Mouse (Mus musculus) heart, postnatal 0 days (tissue): ENCODE results near the gene Dap3. TPM values are rescaled to one million over a fixed set of nuclear protein-coding genes. Genes with fewer than 3 reads are reported as not detected.
"Not testable (repeated sequence)": the region's sequence is repeated elsewhere in the genome, so short reads cannot be mapped to it uniquely, and the experiment has no call there.

Source experiments
- ATAC-seq: fragments of 200-750 bp; cut with Nextera tagmentation; 2 replicates; pipeline ENCODE4 v1.8.0; 2017; ENCODE audit warnings: low read depth, moderate number of reproducible peaks, moderate library complexity; ENCODE audit not compliant: insufficient read depth
- DNase-seq: peaks from one replicate; pipeline ENCODE4 v3.0.0-alpha.2; 2016; ENCODE audit warnings: low spot score
- H3K27ac ChIP-seq: fragments of 300-500 bp; sonication (generic); 2 replicates; pipeline ENCODE4 v1.5.1; 2014; ENCODE audit warnings: low read depth, mild to moderate bottlenecking
- H3K27me3 ChIP-seq: fragments of 300-500 bp; sonication (generic); 2 replicates; pipeline ENCODE4 v1.6.1; 2014; ENCODE audit warnings: low read length, mixed read lengths; ENCODE audit not compliant: control insufficient read depth, insufficient read depth
- H3K36me3 ChIP-seq: fragments of 300-500 bp; sonication (generic); replicated peaks from 2 replicates; pipeline ENCODE4 v1.6.1; 2014; ENCODE audit warnings: low read length, mixed read lengths; ENCODE audit not compliant: control insufficient read depth, insufficient read depth
- H3K4me1 ChIP-seq: fragments of 300-500 bp; sonication (generic); 2 replicates; pipeline ENCODE4 v1.6.1; 2014; ENCODE audit warnings: antibody characterized with exemption; ENCODE audit not compliant: control insufficient read depth, insufficient read depth
- H3K4me2 ChIP-seq: fragments of 300-500 bp; sonication (generic); 2 replicates; pipeline ENCODE4 v1.6.1; 2014; ENCODE audit warnings: low read depth, mild to moderate bottlenecking, low read length, moderate library complexity
- H3K4me3 ChIP-seq: fragments of 300-500 bp; sonication (generic); 2 replicates; pipeline ENCODE4 v1.5.1; 2014; ENCODE audit warnings: low read depth, low read length
- H3K9ac ChIP-seq: fragments of 300-500 bp; sonication (generic); replicated peaks from 2 replicates; pipeline ENCODE4 v1.6.1; 2014; ENCODE audit warnings: low read depth, low read length, mixed read lengths
- H3K9me3 ChIP-seq: fragments of 300-500 bp; sonication (generic); replicated peaks from 2 replicates; pipeline ENCODE4 v1.6.1; 2016; ENCODE audit warnings: low read length; ENCODE audit not compliant: control insufficient read depth
- CTCF ChIP-seq: IDR thresholded peaks from 2 replicates; pipeline ENCODE4 v1.5.1; 2016; ENCODE audit warnings: antibody characterized with exemption, control low read depth, low read depth
- EP300 ChIP-seq: IDR thresholded peaks from 2 replicates; pipeline ENCODE4 v1.6.1; 2016; ENCODE audit warnings: antibody characterized with exemption, low read depth
- whole genome bisulfite sequencing: fragments of 180-500 bp; shearing (Covaris S2); extraction: QIAGEN DNeasy Blood & Tissue Kit; methylation state at CpG from one replicate; pipeline ENCODE4 v1.1.7; 2014; 5-methylcytosine and 5-hydroxymethylcytosine counted together
- polyA plus RNA-seq: library from polyadenylated mRNA; unstranded; fragments of >200 nt; fragmentation: Nextera tagmentation; extraction: Ambion mirVana; gene quantifications from 2 replicates; pipeline ENCODE4 v1.2.1, GENCODE M21; 2015
- total RNA-seq: library from RNA; depleted of rRNA; stranded (reverse); fragments of >200 nt; gene quantifications from 2 replicates; pipeline ENCODE4 v1.2.3, GENCODE M21; 2014; ENCODE audit warnings: low replicate concordance; rRNA removed

Gene Dap3
- total and polyA plus RNA-seq, 2 experiments from 2014 or later, result 98.6 to 152 TPM

DNA sequence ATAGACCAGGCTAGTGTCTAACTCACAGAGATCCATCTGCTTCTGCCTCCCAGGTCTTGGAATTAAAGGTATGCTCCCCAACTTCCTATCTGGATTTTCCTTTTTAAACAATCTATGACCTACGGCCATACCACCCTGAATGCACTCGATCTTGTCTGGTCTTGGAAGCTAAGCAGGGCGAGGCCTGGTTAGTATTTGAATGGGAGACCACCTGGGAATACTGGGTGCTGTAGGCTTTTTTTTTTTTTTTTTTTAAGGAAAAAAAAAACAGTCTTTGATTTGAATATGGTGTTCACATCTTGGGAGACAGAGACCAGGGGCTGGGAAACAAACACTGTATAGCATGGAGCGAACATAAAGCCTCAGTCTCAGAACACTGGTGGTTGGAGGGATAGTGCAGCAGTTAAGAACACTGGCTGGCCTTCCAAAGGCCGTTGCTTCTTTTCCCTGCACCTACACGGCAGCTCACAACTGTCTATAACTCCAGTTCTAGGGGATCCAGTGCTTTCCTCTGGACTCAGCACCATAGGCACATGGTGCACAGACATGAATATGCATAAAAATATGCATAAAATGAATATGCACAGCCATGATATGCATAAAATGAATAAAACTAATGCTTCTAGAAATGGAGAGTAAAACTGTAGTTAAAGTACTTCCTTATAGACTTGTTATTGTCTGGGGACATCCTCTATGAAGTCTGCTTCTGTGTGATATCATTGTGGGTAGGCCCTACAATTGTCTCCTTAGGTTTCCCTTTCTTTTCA lies 44.4 kb downstream of the Dap3 start:
- DNase-seq (no peak), ATAC-seq (no peak)
- WGBS, result 86% methylated on average over 6 of the region's 6 CpGs
- H3K4me2 ChIP-seq, result no peak overlapping the region
- no peak overlapping the region for H3K9ac ChIP-seq
- H3K9me3 ChIP-seq, result no peaks in the 10 kb centered on the region
- TF ChIP-seq CTCF, result no peak
- no peak for TF ChIP-seq EP300
- no peak overlapping the region for H3K27ac ChIP-seq
- H3K27me3 ChIP-seq, result no peaks in the 10 kb centered on the region
- peaks cover 99% of the 10 kb centered on the region for H3K36me3 ChIP-seq
- H3K4me3 ChIP-seq, result no peak overlapping the region
- H3K4me1 ChIP-seq, result no peaks in the 10 kb centered on the region

DNA sequence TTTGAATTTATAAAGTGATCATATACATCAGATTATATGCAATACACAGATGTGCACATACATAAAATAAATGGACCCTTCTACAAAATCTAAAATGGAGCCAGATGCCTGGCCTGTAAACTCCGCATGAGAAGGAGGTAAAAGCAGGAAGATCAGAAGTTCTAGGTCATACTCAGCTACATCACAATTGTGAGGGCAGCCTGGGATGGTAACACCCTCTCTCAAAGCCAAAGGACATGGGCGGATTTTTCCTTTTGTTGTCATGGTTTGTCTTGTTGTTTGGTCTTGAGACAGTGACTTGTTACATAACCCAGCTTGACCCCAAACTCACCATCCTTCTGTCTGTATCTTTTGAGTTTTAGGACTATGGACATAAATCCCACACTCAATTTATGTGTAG lies 45.2 kb downstream of the Dap3 start:
- no peak overlapping the region for H3K4me2 ChIP-seq
- H3K36me3 ChIP-seq, result peaks cover 94% of the 10 kb centered on the region
- H3K9ac ChIP-seq, result no peak overlapping the region
- DNase-seq (no peak), ATAC-seq (no peak)
- H3K9me3 ChIP-seq, result no peaks in the 10 kb centered on the region
- H3K27me3 ChIP-seq, result no peaks in the 10 kb centered on the region
- no peak overlapping the region for H3K4me3 ChIP-seq
- 98% methylated on average over 2 of the region's 2 CpGs for WGBS
- no peak for TF ChIP-seq EP300
- no peak for TF ChIP-seq CTCF
- H3K4me1 ChIP-seq, result no peaks in the 10 kb centered on the region
- no peak overlapping the region for H3K27ac ChIP-seq

DNA sequence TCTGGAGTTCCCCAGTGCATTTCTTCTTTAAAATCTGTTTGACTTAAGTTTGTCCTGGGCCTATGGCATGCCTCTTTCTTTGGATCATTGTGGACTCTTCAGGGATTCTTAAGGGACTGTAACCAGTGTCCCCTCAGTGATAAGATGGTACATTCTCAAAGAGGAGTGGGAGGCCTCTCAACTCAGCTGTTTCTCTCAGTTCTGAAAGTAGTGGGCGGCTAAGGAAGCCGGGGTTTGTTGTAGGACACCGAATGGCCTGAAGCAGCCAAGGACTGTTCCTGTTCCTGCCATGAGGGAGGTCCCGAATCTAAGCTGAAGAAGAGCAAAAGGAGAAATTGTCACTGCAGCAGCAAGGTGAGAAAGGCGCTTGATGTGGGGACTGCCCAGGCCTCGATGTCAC lies 45.8 kb downstream of the Dap3 start:
- Histone ChIP-seq H3K4me1 (no peaks in the 10 kb centered on the region), H3K4me3 (no peak overlapping the region), H3K9me3 (no peaks in the 10 kb centered on the region), H3K9ac (no peak overlapping the region), H3K27me3 (no peaks in the 10 kb centered on the region), H3K36me3 (peaks cover 89% of the 10 kb centered on the region), H3K27ac (no peak overlapping the region), H3K4me2 (no peak overlapping the region)
- TF ChIP-seq CTCF (no peak), EP300 (no peak)
- DNase-seq (no peak), ATAC-seq (no peak)
- 77% methylated on average over 6 of the region's 6 CpGs for WGBS

DNA sequence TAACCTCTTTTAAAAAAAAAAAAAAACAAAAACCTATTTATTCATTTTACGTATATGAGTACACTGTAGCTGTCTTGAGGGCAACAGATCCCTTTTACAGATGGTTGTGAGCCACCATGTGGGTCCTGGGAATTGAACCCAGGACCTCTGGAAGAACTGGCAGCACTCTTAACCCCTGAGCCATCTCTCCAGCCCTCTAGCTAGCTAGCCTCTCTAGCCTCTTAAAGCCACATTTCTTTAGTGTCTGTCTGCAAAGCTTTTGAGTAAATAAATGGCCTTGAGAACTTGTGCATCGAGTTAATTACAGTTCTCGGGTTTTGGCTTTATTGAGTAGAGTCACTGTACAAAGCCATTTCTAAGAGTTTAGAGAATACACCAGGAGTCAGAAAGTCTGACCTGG lies 46.2 kb downstream of the Dap3 start:
- TF ChIP-seq EP300 (no peak), CTCF (no peak)
- Histone ChIP-seq H3K36me3 (peaks cover 85% of the 10 kb centered on the region), H3K4me1 (no peaks in the 10 kb centered on the region), H3K4me3 (no peak overlapping the region), H3K27ac (no peak overlapping the region), H3K4me2 (no peak overlapping the region), H3K9me3 (no peaks in the 10 kb centered on the region), H3K27me3 (no peaks in the 10 kb centered on the region), H3K9ac (no peak overlapping the region)
- DNase-seq, result no peak
- ATAC-seq, result no peak
- WGBS, result 90% methylated on average over 3 of the region's 3 CpGs

DNA sequence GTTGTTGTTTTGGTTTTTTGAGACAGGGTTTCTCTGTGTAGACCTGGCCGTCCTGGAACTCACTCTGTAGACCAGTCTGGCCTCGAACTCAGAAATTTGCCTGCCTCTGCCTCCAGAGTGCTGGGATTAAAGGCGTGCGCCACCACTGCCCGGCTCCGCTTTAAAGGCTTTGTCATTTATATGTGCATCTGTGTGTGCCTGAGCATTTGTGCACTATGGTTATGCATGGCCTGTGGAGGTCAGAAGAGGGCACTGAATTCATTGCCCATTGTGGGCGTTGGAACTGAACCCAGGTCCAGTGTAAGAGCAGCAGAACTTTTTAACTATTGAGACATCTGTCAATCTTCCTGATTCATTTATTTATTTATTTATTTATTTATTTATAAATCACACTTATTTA lies 58.0 kb downstream of the Dap3 start:
- not testable (repeated sequence) for H3K27ac ChIP-seq, H3K9me3 ChIP-seq, H3K4me3 ChIP-seq, ATAC-seq, H3K4me2 ChIP-seq, DNase-seq, H3K9ac ChIP-seq, H3K27me3 ChIP-seq, H3K4me1 ChIP-seq
- 93% methylated on average over 7 of the region's 7 CpGs for WGBS
- H3K36me3 ChIP-seq, result peaks cover 13% of the 10 kb centered on the region

DNA sequence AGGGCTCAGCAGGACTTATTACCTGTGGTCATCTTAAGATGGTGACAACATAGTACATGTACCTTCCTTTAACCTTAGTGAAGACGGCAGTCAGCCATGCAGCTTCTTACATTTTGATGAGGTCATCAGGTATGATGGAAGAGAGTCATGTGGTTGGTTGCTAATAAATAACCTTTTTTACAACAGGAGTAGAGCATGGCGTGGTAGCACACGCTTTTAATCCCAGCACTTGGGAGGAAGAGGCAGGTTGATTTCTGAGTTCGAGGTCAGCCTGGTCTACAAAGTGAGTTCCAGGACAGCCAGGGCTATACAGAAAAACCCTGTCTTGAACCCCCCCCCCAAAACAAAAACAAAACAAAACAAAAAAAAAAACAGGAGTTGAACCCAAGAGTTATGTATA lies 68.4 kb downstream of the Dap3 start:
- not testable (repeated sequence) for H3K36me3 ChIP-seq, H3K27ac ChIP-seq, H3K4me2 ChIP-seq, H3K9me3 ChIP-seq, H3K9ac ChIP-seq, H3K4me1 ChIP-seq, H3K27me3 ChIP-seq, DNase-seq, ATAC-seq, H3K4me3 ChIP-seq
- WGBS, result 94% methylated on average over 4 of the region's 4 CpGs

Other genes starting within 250 kb of the Dap3 start
- gene Rit1, start 234.3 kb downstream of the Dap3 start, total RNA-seq, result 65.8 and 82.6 TPM in 2 replicates
- 85.4 and 119 TPM in 2 replicates for gene Rit1, start 234.3 kb downstream of the Dap3 start, polyA plus RNA-seq
- gene Syt11, start 176.0 kb downstream of the Dap3 start, total RNA-seq, result 3.5 and 13.4 TPM in 2 replicates
- 3.2 and 4.7 TPM in 2 replicates for gene Syt11, start 176.0 kb downstream of the Dap3 start, polyA plus RNA-seq
- gene Gon4l, start 116.0 kb downstream of the Dap3 start, total RNA-seq, result 16.3 and 18.4 TPM in 2 replicates
- 3.8 and 4.2 TPM in 2 replicates for gene Gon4l, start 116.0 kb downstream of the Dap3 start, polyA plus RNA-seq
- gene Msto1, start 37.2 kb downstream of the Dap3 start, total RNA-seq, result 49.2 and 51.9 TPM in 2 replicates
- 35.2 and 36.6 TPM in 2 replicates for gene Msto1, start 37.2 kb downstream of the Dap3 start, polyA plus RNA-seq
- 17.1 and 17.6 TPM in 2 replicates for gene Ash1l, start 559 bp downstream of the Dap3 start, total RNA-seq
- 9.7 and 10.1 TPM in 2 replicates for gene Ash1l, start 559 bp downstream of the Dap3 start, polyA plus RNA-seq
- 8.7 and 9.8 TPM in 2 replicates for gene Rusc1, start 142.1 kb upstream of the Dap3 start, total RNA-seq
- 8.5 and 8.6 TPM in 2 replicates for gene Rusc1, start 142.1 kb upstream of the Dap3 start, polyA plus RNA-seq
- not detected in 2 replicates for gene Gm43738, start 149.9 kb upstream of the Dap3 start, total RNA-seq
- gene Gm43738, start 149.9 kb upstream of the Dap3 start, polyA plus RNA-seq, result not detected in 2 replicates
- 111 and 131 TPM in 2 replicates for gene Fdps, start 150.8 kb upstream of the Dap3 start, total RNA-seq
- gene Fdps, start 150.8 kb upstream of the Dap3 start, polyA plus RNA-seq, result 72.8 and 81.1 TPM in 2 replicates
- gene Pklr, start 185.0 kb upstream of the Dap3 start, total RNA-seq, result not detected in 2 replicates
- 0.04 TPM in 1 of 2 replicates, not detected in the other for gene Pklr, start 185.0 kb upstream of the Dap3 start, polyA plus RNA-seq
- 1.1 TPM in 1 of 2 replicates, not detected in the other for gene Hcn3, start 209.0 kb upstream of the Dap3 start, total RNA-seq
- 0.15 and 0.32 TPM in 2 replicates for gene Hcn3, start 209.0 kb upstream of the Dap3 start, polyA plus RNA-seq
- gene Clk2, start 213.6 kb upstream of the Dap3 start, total RNA-seq, result 22.7 and 24.7 TPM in 2 replicates
- gene Clk2, start 213.6 kb upstream of the Dap3 start, polyA plus RNA-seq, result 8.2 and 8.5 TPM in 2 replicates
- gene Scamp3, start 226.3 kb upstream of the Dap3 start, total RNA-seq, result 54.4 and 60.7 TPM in 2 replicates
- gene Scamp3, start 226.3 kb upstream of the Dap3 start, polyA plus RNA-seq, result 65.9 and 70.3 TPM in 2 replicates
- gene Fam189b, start 232.0 kb upstream of the Dap3 start, total RNA-seq, result 2.1 and 2.2 TPM in 2 replicates
- gene Fam189b, start 232.0 kb upstream of the Dap3 start, polyA plus RNA-seq, result 5.6 and 5.7 TPM in 2 replicates